Mouse (Mus musculus): ENCODE results near the gene Gm10057. TPM values are rescaled to one million over a fixed set of nuclear protein-coding genes. Genes with fewer than 3 reads are reported as not detected.
"Not testable (repeated sequence)": the region's sequence is repeated elsewhere in the genome, so short reads cannot be mapped to it uniquely, and the experiment has no call there.

The Gm10057 gene
- polyA plus RNA-seq (2017; shearing (Covaris generic)), result not detected

GRCm38 (mm10) chrX:154054939-154055338 is at the start of gene Gm10057:
Gm10057 (minus strand) TSS chrX:154055039.
- not testable (repeated sequence) for ATAC-seq

- not testable (repeated sequence) for ATAC-seq
Observed at GRCm38 (mm10) chrX:154033727-154034126, 21.1 kb downstream of the Gm10057 start, which contains the start of gene 4921511M17Rik. 4921511M17Rik (minus strand) TSS chrX:154033827.

DNA sequence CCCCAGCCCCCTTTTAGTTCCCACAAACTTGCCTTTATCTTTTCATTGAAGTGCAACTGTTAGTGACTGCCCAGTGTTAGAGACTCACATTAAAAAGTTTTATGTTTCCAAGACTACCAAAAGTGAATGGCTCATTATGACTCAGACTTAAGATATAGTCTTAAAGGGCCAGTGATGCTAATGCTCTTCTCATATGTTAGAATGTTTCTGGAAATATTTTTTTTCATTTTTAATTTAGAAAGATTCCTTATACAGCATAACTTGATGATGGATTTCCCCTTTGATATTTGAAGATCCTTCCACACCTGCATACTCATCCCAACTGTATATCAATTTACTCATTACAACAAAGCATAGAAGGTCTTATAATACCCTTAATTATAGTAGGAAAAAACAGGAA is 42.3 kb downstream of the Gm10057 start, which contains the start of gene Samt1:
TSS of gene Samt1 (minus strand) at position 101 of the 400 bp plus-strand sequence.
- not testable (repeated sequence) for ATAC-seq

Other genes with a start within 250 kb of the Gm10057 start
- 10 to 100 TPM; 23.7 to 25.5 TPM for gene Spin2c, start 222.8 kb downstream of the Gm10057 start, polyA plus RNA-seq (2017; shearing (Covaris generic))
- not detected for gene Samt1, start 42.4 kb downstream of the Gm10057 start, polyA plus RNA-seq (2017; shearing (Covaris generic))
- not detected for gene 4921511M17Rik, start 21.2 kb downstream of the Gm10057 start, polyA plus RNA-seq (2017; shearing (Covaris generic))
- not detected for gene Gm15140, start 65.6 kb upstream of the Gm10057 start, polyA plus RNA-seq (2017; shearing (Covaris generic))

Data from CD4-positive, CD25-positive, alpha-beta regulatory T cell, adult 4 months (primary cell).